Mouse (Mus musculus) urinary bladder, postnatal 36 days (tissue): ENCODE data around the gene Nfu1.

ENCODE experiments used
- DNase-seq, 2 experiments: peaks; one replicate each; pipeline ENCODE4 v3.0.0; 2022; ENCODE audit warnings: low spot score in 2 of 2, mixed read lengths in 1 of 2

Nfu1 gene

DNA sequence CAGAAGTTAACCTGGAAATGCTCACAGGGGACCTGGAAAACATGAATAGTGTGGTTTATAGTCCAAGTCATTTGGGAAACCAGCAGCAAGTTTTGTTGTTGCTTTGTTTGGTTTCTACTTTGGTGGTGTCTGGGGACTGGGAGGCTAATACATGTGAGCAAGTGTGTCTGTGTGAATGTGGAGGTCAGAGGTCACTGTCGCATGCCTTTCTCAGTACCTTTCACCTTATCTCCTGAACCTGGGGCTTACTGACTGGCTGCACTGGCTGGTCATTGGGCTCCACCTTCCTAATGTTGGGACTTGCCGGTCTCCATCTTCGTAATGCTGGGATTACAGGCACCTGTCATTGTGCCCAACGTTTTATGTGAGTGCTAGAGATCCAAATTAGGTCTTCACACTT lies 61.6 kb downstream of the Nfu1 start:
- no peak for DNase-seq

DNA sequence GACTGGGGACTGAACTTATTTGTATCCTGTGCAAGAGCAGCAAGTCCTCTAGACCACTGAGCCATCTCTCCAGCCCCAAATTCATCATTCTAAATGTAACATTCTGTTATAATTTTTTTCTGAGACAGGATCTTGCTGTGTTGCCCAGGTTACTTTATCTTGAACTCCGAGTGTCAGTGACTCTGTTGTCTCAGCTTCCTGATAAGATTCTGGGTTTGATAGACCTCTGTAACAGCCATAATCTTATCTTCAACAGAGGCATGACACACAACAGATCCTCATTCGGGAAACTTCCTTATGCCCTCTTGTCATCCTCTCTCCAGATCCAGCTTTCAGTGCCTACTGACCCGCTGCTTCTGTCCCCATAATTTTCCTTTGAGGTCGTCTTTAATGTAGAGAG lies 63.7 kb downstream of the Nfu1 start:
- no peak for DNase-seq

- no peak for DNase-seq
Measured at GRCm38 (mm10) chr6:87075092-87075685, 66.2 kb downstream of the Nfu1 start.
